In the genomic region with DNA sequence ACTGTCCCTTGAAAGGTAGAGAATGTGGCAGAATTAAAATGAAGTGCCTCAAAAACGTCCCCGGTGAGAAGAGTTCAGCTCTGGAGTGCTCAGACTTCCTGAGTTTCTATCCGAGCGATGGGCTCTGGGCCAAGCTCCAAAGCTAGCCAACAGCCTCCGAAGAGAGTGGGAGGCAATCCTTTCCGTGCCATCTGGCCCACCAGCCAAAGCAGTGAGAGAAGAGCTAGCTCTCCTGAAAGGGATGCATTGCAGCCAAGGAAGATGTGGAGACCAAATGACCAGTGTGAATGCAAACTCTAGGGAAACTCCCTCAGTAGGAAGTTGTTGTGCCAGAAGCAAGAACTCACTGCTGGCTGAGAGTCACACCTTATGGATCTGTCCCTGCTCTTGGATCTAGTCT, we compare ENCODE assay signal across 10 mouse cellular contexts. TPM values are rescaled to one million over a fixed set of nuclear protein-coding genes. Genes with fewer than 3 reads are reported as not detected.
A peak's percentile ranks its signal among the peaks of the same experiment; 100 is the strongest.
DNase-seq lines count a peak whose midpoint lies in the region; ATAC-seq lines count a peak whose summit lies in the region.
"Had no signal": no experiment of that assay in that cellular context is flagged by ENCODE, and none has a peak within 500 bp of the region (broad histone marks: within the 10 kb centered on the region; RNA-seq: fewer than 3 reads in every experiment).

No protein-coding gene starts in this region.

- no peaks in the 10 kb centered on the region for H3K9me3 ChIP-seq in midbrain, embryonic 15.5 days
- H3K9me3 ChIP-seq: heart, embryonic 15.5 days; lung, embryonic 15.5 days had no signal

- H3K27ac ChIP-seq in midbrain, embryonic 15.5 days: no peak overlapping the region
- H3K27ac ChIP-seq: heart, embryonic 15.5 days; lung, embryonic 15.5 days had no signal

- no peak overlapping the region for H3K4me2 ChIP-seq in midbrain, embryonic 15.5 days
- H3K4me2 ChIP-seq: heart, embryonic 15.5 days; lung, embryonic 15.5 days had no signal

- WGBS in midbrain, embryonic 15.5 days: 84% methylated on average over 6 of the region's 6 CpGs

- no peak for ATAC-seq in midbrain, embryonic 15.5 days (replicated peaks)

- no peak overlapping the region for H3K9ac ChIP-seq in midbrain, embryonic 15.5 days
- H3K9ac ChIP-seq: heart, embryonic 15.5 days; lung, embryonic 15.5 days had no signal

- intact Hi-C loops in heart, postnatal 14 days (cut with DNase I): no loop called here

- H3K27me3 ChIP-seq in midbrain, embryonic 15.5 days (replicated peaks): no peaks in the 10 kb centered on the region
- H3K27me3 ChIP-seq: heart, embryonic 15.5 days; lung, embryonic 15.5 days had no signal

- peak; percentile 4 to 35 for DNase-seq in heart, postnatal 14 days
- no peak for DNase-seq in heart, adult 18-20 months
- DNase-seq in cerebellum, adult 18-20 months: peak; percentile 76 to 81
- DNase-seq in layer of hippocampus, adult 11-12 months (ENCODE audit: low spot score): peak; percentile 72
- peak; percentile 15 for DNase-seq in ovary, adult 18-20 months (ENCODE audit: low spot score)
- DNase-seq in retina, embryonic 14.5 days (ENCODE audit: low spot score): no peak
- no peak for DNase-seq in urinary bladder, adult 2 months (ENCODE audit: low spot score)

- H3K36me3 ChIP-seq in midbrain, embryonic 15.5 days (replicated peaks): no peaks in the 10 kb centered on the region
- H3K36me3 ChIP-seq: heart, embryonic 15.5 days; lung, embryonic 15.5 days had no signal

- no peaks in the 10 kb centered on the region for H3K4me1 ChIP-seq in midbrain, embryonic 15.5 days
- H3K4me1 ChIP-seq: heart, embryonic 15.5 days; lung, embryonic 15.5 days had no signal

- no peak overlapping the region for H3K4me3 ChIP-seq in midbrain, embryonic 15.5 days
- H3K4me3 ChIP-seq: heart, embryonic 15.5 days; lung, embryonic 15.5 days had no signal

RNA-seq across cellular contexts. Expression of a gene that starts 59.1 kb away (rescaled TPM):
- total RNA-seq in heart, postnatal 14 days (2021): 10 to 100 TPM; 24.5 to 24.6 TPM
- total RNA-seq in heart, adult 18-20 months (2021): 10 to 100 TPM; 22.8 to 25.3 TPM
- 20.6 and 21.3 TPM in 2 replicates for polyA plus RNA-seq in urinary bladder, adult 2 months (2012; rRNA removed)
- polyA plus RNA-seq in midbrain, embryonic 15.5 days (2015; fragmentation: Nextera tagmentation; extraction: Ambion mirVana): 16.5 and 17.8 TPM in 2 replicates

Comparison
In these comparisons a context has a peak if more than half of its experiments do, and no peak if none do; other contexts are left out.
1. DNase-seq: peak in heart, postnatal 14 days (2 of 2), cerebellum, adult 18-20 months (2 of 2), layer of hippocampus, adult 11-12 months (single experiment) and ovary, adult 18-20 months (single experiment); none in heart, adult 18-20 months (0 of 2), retina, embryonic 14.5 days (single experiment) and urinary bladder, adult 2 months (single experiment).